Mouse (Mus musculus) spleen, adult 2 months (tissue): ENCODE measurements at regions not wholly inside any gene's neighbourhood (a gene's known extent, or its start where the extent isn't known, plus 50 kb on each side); places are given as distances from the start of the nearest gene placed in this dataset.

Experiments
- CTCF ChIP-seq: fragments of 200-500 bp; IDR thresholded peaks from 2 replicates; pipeline ENCODE4 v1.5.1; 2011; ENCODE audit warnings: mild to moderate bottlenecking, inconsistent platforms; ENCODE audit not compliant: insufficient read depth, insufficient read length, insufficient replicate concordance; ENCODE audit errors: extremely low read depth
- POLR2A ChIP-seq: fragments of 200-500 bp; IDR thresholded peaks from 2 replicates; pipeline ENCODE4 v1.6.1; 2011; ENCODE audit warnings: low read depth, low read length, inconsistent platforms

GRCm38 (mm10) chr15:51320366-51320894 lies 2564.3 kb upstream of the Gm7489 start:
- no peak for TF ChIP-seq POLR2A
- no peak for TF ChIP-seq CTCF
